Mouse (Mus musculus): Measurements from ENCODE around the gene Fxr1.
"Not testable (repeated sequence)": the region's sequence is repeated elsewhere in the genome, so short reads cannot be mapped to it uniquely, and the experiment has no call there.

Gene Fxr1

DNA sequence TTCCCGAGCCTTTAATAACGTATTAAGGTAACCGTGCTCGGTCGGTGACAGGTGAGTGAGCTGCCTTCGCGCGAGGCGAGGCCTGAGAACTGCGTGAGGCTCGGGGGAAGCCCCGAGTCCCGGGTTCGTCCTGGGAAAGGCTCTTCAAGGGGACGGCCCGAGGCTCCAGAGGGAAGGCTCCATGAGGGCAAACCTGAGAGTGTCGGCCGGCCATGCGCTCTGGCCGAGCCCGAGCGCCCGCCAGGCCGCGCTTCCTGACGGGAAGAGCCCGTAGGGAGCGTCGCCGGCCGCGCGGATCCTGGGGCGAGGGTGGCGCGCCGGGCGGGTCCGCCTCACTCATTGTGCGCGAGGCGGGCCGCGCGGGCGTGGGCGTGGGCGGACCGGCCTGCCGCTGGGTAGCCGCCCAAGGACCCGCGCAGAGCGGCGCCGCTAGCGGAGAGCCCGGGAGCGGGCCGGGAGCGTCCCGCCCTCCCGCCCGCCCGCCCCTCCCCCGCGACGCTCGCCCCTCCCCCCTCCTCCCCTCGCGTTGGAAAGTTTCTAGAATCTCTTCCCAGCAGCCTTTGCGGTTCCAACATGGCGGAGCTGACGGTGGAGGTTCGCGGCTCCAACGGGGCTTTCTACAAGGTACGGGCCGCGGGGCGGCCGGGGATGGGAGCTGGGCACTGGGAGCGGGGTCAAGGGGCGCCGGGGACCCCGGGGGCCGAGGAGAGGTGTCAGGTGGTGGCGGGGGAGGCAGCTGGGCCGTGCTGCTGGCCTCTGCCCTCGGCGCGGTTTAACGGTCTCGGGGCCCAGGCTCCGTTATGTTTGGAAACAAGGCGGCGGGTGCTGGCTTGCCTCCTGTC, at the start of gene Fxr1:
Fxr1 (plus strand) TSS at position 404 of the 842 bp plus-strand sequence.
- in situ Hi-C loops (cut with MboI; ENCODE audit: unreplicated experiment in 2 of 2): loop anchor here (10.0 kb wide), 2 partner anchors 205 to 215 kb away; no protein-coding TSS in a partner anchor

DNA sequence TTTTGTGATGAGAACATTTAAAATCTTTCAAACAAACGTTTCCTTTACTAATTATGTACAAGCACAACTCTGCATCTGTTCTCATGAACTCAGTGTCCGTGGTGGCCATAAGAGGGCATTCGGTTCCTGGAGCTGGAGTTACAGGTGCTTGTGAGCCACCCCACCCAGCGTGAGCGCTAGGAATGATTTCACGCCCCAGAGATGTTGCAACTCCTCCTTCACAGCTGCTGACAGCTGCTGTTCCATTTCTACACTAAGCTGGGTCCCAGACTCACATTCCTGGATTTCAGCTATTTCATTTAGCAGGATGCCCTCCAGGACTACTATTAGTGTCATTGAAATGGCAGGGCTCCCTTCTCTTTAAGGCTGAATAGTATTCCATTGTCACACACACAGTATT, 40.3 kb upstream of the Fxr1 start:
- in situ Hi-C loops (cut with MboI; ENCODE audit: unreplicated experiment in 2 of 2): no loop called here

DNA sequence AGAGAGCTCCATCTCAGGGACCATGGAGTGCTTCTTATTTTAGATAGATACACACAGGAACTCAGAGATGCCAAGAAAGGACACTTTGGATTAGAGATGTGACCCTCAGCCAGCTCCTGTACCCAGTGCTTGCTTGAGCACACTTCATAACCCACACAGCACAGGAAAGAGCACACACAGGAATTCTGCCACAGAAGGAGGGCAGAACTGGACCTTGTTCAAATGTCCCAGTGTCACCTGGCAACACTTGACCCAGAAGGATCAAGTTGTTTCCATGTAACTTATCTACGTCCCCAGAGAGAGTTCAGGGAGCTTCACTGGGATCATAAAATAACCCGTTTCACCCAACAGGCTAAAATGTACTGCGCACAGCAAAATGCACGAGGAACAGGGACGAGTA, 37.0 kb upstream of the Fxr1 start:
- in situ Hi-C loops (cut with MboI; ENCODE audit: unreplicated experiment in 2 of 2): no loop called here

DNA sequence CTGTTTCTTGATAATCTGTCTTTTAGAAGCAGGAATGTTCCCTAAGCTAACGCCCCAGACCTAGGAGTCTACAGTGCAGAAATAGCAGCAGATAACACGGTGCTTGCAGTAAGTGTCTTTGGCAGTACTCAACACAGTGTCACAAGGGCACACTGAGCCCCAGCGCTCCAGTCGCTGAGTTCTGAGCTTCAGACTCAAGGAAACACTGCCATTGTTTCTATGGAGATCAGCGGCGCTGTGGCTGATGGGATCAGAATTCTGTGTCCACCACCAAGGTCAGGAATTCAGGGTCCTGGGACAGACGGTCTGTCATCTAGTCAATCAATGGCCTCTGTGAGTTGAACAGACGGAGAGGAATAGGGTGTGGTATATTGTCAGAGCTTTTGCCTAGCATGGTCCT, 30.4 kb upstream of the Fxr1 start:
- in situ Hi-C loops (cut with MboI; ENCODE audit: unreplicated experiment in 2 of 2): no loop called here

DNA sequence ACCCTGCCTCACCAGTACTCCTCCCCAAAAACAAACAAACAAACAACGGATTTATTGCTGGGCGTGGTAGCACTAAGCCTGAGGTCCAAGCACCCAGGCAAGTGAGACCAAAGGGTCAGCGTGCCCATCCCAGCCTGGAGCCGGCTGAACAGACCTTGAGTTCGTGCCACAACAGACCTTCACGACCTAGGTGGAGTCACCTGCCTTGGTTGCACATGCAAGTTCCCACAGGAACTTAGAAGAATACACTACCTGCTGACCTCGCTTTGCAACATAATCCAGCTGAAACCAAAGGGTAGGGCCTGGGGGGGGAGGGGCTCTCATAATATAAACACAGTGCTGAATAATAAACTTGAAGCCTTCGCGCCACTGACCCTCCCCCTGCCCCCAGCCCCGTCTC, 29.3 kb upstream of the Fxr1 start:
- in situ Hi-C loops (cut with MboI; ENCODE audit: unreplicated experiment in 2 of 2): no loop called here

DNA sequence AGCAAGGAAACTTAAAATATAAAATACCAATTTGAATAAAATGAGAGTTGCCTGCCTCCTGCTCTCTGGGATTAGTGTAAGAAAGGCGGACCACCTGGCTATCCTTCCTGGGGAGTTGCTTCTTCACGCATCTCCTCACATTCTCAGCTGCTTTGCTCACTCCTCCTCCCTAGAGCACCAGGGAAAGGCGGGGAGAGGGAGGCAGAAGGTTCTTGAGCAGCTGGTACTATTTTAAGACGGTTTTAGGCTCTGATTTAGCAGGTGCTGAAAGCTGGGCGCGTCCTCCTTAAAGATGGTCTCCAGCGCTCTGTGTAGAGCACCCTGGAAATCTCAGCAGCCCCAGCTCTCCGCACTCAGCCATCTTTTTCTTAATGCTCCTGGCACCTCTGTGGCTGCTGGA, 28.8 kb upstream of the Fxr1 start:
- in situ Hi-C loops (cut with MboI; ENCODE audit: unreplicated experiment in 2 of 2): no loop called here

DNA sequence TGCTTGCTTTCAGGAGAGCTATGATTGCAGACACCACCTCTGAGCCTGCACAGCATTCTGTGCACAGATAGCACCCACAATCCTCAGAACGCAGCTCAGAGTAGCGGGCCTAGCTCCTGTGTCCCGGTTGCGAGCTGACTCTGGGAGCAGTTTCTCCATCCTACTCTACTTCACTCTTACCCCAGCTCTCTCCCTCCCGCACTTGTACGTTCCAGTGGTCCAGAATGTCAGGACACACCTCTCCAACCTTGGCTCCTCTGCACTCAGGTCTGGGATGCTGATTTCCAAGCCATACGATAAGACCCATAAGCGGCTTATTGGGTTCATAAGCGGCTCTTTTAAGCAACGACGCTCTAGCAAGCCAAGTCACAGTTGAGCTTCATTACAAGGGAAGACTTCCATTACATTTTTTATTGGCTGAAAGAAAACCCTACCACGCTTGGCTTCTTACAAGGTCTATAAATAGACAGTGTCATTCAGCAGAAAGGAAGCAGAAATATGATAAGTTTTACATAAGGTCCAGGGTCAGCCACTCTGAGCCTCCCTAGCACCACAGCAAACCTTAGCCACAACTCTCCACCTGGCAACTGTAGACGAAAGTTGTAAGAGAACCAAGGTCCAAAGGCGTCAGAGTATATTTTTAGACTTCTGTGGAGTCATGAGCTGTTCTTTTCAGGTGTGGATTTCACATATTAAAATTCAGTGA, 26.2 kb upstream of the Fxr1 start:
- in situ Hi-C loops (cut with MboI; ENCODE audit: unreplicated experiment in 2 of 2): no loop called here

DNA sequence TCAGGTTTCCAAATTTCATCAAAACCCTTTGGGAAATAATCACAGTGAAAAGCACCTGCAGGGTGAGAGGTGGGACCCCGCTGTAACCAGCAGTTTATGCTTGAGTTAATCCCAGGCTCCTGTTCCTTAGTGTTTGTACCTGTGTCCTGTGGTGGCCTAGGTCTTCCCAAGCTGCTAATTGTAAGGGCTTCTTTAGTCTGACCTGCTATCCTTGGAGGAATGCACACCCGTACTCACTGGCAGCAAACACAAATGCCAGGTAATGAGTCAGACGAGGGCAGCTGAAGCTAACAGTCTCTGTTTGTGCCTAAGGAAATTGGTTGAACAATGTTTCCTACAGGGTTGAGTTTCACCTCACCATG, 25.6 kb upstream of the Fxr1 start:
- in situ Hi-C loops (cut with MboI; ENCODE audit: unreplicated experiment in 2 of 2): no loop called here

DNA sequence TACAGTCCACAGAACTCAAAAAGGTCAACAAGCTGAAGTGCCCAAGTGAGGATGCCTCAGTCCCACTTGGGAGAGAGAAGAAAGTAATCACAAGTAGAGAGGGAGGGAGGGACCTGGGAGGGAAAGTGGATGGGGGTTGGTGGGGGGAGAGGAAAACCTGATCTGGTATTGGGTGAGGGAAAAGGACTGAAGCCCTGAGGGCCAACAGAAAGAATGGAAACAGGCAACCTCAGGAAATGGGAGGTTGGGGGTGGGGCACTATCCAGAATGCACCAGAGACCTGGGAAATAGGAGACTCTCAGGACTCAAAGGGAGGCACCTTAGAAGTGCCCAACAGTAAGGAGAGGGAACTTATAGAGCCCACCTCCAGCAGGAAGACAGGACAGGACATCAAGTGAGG, 18.1 kb upstream of the Fxr1 start:
- in situ Hi-C loops (cut with MboI; ENCODE audit: unreplicated experiment in 2 of 2): not testable (repeated sequence)

DNA sequence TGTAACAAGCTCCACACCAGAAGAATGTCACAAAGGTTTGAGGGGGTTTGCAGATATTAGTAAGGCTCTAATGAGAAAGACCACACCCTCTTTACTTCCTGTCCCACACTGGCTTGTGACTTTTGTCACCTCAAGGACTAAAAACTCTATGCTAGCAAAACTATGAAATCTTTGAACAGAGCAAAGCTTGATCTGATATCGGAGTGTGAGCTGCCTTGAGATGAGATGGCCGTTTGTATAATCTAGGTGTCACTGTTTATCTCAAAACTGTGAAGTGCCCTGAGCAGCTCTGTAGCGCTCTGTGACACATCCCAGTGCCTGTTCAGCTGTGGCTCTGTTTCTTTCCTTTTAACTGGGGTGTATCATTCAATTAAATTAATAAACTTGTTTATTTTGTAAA, 15.9 kb upstream of the Fxr1 start:
- in situ Hi-C loops (cut with MboI; ENCODE audit: unreplicated experiment in 2 of 2): no loop called here

DNA sequence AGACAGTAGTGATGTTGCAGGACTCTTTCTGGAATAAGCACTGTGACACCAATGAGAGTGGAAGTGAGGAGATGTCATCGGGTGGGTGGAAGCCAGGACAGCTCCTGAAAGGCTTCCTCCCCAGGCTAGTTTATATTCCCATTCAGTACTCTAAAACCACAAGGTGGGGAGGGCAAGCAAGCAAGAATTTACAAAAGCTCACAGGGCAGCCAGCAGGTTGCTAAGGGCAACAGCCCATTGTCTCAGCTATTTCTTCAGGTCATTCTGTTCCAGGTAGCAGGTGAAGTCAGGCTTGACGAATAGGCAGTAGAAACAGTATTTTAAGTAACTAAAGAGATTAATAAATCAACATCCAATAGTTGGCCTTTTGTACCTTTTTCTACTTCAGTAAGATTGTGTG, 13.4 kb upstream of the Fxr1 start:
- in situ Hi-C loops (cut with MboI; ENCODE audit: unreplicated experiment in 2 of 2): no loop called here

DNA sequence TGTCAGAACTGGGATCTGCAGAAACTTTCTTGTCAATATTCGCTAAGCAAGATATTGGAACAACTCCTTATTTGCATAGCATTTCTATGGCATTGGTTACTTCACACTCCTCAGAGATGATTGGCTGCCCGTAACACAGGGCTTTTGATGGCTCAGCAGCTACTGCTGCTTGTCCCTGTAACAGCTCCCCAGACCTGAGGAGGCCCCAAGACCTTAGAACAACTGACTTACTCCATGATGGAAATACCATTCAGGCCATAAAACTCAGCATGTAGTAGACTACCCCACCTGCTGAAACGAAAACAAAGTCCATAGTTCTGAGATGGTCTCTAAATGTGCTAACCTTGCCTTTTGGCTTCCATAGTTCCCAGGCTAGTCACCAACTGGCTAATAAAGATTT, 12.9 kb upstream of the Fxr1 start:
- in situ Hi-C loops (cut with MboI; ENCODE audit: unreplicated experiment in 2 of 2): no loop called here

DNA sequence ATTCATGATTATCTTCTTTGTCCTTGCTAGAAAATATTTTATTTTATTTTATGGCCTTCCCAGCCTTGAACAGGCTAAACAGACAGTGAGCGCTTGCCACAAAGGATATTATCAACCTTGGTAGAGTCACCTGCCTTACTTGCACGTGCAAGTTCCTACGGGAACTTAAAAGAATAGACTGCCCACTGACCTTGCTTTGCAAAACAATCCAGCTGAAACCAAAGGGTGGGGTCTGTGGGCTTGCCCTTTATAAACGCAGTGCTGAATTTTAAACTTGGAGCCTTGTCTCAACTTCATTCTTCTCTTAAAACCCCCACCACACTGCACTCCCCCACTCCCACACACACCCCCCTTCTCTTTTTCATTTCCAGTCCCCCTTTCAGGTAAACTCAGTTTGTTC, 12.1 kb upstream of the Fxr1 start:
- in situ Hi-C loops (cut with MboI; ENCODE audit: unreplicated experiment in 2 of 2): no loop called here

DNA sequence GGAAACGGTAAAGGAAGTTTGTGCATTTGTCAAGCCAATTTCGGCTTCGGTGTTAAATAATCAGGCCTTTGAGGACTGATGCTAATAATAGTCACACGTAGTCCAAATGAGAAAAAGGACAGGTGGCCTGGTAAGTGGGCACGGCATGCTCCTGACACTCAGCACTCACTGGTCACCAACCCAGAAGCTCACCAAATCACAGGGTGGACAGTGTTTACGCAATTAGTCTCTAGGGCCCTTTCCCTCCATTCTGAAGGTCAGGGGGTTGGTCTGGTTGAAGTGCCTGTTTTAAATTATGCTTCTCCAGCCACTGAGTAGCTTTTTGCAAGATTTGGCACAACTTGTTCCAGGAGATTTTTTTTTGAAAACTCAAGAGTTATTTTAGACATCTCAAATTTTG, 11.6 kb upstream of the Fxr1 start:
- in situ Hi-C loops (cut with MboI; ENCODE audit: unreplicated experiment in 2 of 2): no loop called here

DNA sequence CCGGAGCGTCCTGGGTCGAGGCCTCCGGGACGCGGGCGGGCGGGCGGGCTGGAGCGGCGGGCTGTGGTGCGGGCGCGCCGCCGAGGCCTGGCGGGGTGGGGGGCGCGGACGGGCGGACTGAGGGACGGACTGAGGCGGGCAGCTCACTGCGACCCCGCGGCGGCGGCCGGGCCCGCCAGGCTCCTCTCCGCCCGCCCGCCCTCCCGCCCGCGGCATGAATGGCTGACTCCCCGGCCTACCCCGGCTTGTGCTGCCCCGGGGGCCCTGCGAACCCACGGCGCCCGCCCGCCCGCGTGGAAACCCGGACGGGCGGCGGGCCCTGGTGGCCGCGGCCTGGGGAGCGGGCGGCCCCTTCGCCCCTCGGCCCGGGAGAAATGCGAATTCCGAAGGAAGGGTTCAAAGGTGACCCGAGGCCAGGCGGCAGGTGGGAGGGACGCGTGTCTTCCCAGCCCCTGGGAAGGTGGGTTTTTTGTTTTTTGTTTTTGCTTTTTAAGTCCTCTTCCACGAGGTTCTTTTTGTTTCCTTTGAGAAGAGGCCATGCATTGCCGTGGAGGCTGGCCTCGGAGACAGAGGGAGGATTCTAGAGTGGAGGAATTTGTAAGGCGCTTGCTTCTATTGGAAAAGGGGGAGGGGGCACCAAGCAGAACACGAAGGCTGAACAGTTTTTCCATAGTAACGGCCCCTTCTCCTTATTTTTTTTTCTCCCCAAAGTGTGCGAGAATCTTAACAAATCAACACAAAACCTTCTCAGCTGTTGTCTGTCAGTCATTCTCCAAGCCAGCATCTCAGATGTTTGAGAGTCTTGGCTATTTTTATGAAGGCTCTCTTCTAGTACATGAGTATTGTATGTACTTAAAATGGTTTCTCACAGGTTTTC, 877 bp downstream of the Fxr1 start:
- in situ Hi-C loops (cut with MboI; ENCODE audit: unreplicated experiment in 2 of 2): no loop called here

DNA sequence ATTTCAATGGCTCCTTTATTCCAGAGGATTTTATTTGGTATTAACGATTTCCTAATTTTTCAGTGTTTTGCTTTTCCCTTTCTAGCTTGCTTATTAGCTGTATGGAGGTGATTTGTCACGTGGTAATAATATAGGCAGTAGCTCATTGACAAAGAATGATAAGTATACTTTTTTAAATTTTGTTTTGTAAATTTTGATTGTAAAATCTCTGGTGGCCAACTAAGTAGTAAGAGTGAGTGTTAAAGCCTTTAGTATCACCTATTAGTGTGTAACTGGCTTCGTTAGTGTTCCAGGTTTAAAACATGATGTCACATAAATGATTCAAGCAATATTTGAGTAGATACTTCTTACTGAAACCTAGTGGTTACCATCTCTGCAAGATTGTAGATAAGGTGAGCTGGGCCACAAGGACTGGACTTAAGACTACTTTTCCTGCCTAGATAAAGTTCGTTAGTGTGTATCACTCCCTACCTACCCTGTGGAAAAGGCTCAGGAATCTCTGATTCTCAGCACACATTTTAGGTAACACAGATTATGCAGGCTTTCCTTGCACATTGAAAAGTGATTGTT, 1.6 kb downstream of the Fxr1 start:
- in situ Hi-C loops (cut with MboI; ENCODE audit: unreplicated experiment in 2 of 2): no loop called here

DNA sequence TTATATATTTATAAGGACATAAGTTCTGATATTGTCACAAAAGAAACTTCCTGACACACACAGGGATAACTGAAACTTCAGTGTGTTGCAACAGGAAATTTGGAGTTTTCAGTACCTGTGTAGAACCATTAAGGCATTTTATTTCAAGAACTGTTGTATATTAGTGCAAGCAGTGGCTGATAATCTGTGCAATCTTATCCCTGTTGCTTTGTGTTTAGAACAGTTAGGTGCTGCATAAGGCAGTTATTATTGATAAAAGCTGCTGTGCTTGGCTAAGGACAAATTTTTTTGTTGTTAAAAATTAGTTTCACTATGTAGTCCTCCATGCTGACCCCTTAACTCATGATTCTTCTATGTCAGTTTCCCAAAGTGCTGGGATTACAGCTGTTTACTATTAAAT, 9.2 kb downstream of the Fxr1 start:
- in situ Hi-C loops (cut with MboI; ENCODE audit: unreplicated experiment in 2 of 2): loop anchor here (5.0 to 25.0 kb wide), 3 partner anchors 48 to 1883 kb away; partner anchors contain the start of genes Mrpl47 (in 1 of the 2) and Ndufb5 (in 1 of the 2)

DNA sequence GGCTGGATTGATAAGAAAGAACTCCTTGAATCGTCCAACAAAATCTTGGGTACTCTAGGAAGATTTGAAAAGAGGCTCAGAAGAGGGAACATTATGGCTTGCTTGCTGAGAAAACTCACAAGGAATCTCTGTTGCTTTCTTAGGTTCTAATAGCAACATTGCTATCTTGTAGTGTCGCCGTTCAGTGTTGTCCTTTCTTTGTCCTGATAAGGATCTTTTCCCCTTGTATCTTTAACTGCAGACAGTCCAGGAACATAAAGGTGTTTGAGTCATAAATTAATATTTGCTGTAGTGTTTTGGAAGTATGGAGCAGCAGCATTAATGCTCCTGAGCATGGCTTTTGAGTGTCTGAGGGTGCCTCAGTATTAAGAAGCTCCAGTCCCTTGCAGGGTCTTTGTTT, 10.9 kb downstream of the Fxr1 start:
- in situ Hi-C loops (cut with MboI; ENCODE audit: unreplicated experiment in 2 of 2): loop anchor here (5.0 to 25.0 kb wide), 3 partner anchors 47 to 1882 kb away; partner anchors contain the start of genes Mrpl47 (in 1 of the 2) and Ndufb5 (in 1 of the 2)

DNA sequence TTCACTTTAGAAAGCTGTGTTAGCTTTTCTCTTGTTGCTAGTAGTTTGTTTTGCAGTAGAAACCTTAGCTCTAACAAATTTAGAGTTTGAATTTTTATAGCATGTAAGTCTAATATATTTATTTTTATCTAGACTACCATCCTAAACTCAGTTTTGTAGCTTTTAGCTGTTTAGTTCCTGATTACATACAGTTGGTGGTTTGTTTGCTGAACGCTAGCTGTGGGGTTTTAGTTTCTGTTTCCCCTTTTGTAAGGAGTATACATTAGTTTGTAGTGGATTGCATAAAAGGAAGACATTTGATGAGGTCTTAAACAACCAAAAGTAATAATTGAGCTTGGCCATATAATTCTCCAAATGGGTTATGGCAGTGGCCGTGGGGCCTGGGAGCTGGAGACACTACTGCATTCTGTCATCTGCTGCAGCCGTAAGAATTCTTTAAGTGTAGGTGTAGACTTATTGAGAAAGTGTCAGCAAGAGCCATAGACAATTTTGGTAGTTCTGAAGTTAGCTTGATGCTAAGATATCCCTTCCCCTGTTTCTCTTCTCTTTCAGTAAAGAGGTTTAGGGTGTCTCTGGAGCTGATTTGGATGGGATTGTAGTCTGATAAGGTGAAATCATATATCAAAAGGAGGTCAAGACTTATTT, 14.1 kb downstream of the Fxr1 start:
- in situ Hi-C loops (cut with MboI; ENCODE audit: unreplicated experiment in 2 of 2): loop anchor here (5.0 to 25.0 kb wide), 3 partner anchors 43 to 1878 kb away; partner anchors contain the start of genes Mrpl47 (in 1 of the 2) and Ndufb5 (in 1 of the 2)

DNA sequence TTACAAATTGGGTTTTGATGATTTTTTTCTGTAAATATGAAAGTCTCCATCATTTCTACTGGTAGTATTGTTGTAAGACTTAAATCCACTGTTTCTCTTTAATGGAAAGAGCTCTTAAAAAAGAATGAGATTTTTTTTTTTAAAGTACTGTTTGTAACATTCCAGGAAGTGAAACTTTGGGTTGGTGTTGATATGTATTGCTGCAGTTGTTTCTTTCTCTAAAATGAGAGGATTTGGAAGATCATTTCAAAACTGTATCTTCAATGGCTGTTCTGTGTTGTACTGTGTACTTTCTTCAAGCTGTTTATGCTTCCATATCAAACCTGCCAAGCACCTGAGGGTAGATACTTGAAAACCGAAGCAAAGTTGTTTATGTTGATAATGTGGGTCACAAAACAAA, 15.1 kb downstream of the Fxr1 start:
- in situ Hi-C loops (cut with MboI; ENCODE audit: unreplicated experiment in 2 of 2): loop anchor here (5.0 to 25.0 kb wide), 3 partner anchors 42 to 1877 kb away; partner anchors contain the start of genes Mrpl47 (in 1 of the 2) and Ndufb5 (in 1 of the 2)

Data from v-Abl transformed pro-B cells (cell line).